Mouse (Mus musculus): ENCODE data around the gene Ak6. TPM values are rescaled to one million over a fixed set of nuclear protein-coding genes. Genes with fewer than 3 reads are reported as not detected.

The Ak6 gene
- total and polyA plus RNA-seq, 3 experiments: 179 to 476 (median 238) TPM

DNA sequence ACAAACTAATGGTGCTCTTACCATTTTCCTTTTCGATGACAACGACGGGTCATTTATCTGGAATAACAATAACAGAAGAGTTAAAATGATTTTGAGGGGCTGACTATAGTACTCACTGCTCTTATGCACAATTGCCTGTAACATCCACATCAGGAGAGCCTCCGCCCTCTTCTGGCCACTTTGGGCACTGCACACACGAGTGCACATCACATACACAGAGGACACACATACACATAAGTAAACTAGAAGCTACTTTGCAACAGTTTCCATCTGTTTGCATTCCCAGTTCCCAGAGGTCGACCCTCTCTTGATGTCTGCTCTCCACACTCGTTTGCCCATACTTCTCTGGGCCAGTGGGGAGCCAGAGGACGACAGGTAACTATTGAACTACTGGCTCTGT, 43.0 kb upstream of the Ak6 start:
- Histone ChIP-seq H3K79me2 (replicated peaks; ENCODE audit: control insufficient read depth, extremely low read depth, insufficient read depth, poor library complexity, severe bottlenecking) (no peaks in the 10 kb centered on the region), H3K27me3 (replicated peaks) (no peaks in the 10 kb centered on the region), H3K4me3 (replicated peaks in 1 of 3; ENCODE audit: low read depth in 2 of 3, low read length in 2 of 3, poor library complexity in 1 of 3) (no peak overlapping the region), H3K27ac (ENCODE audit: insufficient read depth, low read depth) (no peak overlapping the region), H3K4me1 (ENCODE audit: control insufficient read depth in 1 of 2, insufficient read depth in 2 of 2) (no peaks in the 10 kb centered on the region), H3K36me3 (replicated peaks in 1 of 2; ENCODE audit: control insufficient read depth in 1 of 2, insufficient read depth in 1 of 2, low read length in 1 of 2) (peaks cover 7 to 9% of the 10 kb centered on the region in 2 experiments), H3K4me2 (ENCODE audit: insufficient read depth, low read depth, poor library complexity, severe bottlenecking) (no peak overlapping the region), H3K9ac (ENCODE audit: insufficient read depth, low read depth) (no peak overlapping the region), H3K9me3 (replicated peaks; ENCODE audit: low read length) (peaks cover 5% of the 10 kb centered on the region)
- in situ Hi-C loops (cut with MboI; ENCODE audit: low pct_ligation_motif_present, low pct_unique_long_range_greater_than_20kb, low sequenced_read_pairs): no loop called here
- TF ChIP-seq EP300 (IDR thresholded peaks at IDR 0.05; ENCODE audit: low read length) (no peak), RAD21 (IDR thresholded peaks at IDR 0.05; ENCODE audit: low read depth, low read length) (no peak), MEF2A (IDR thresholded peaks at IDR 0.05; ENCODE audit: borderline replicate concordance, low read depth, low read length) (no peak), ELF1 (IDR thresholded peaks at IDR 0.05; ENCODE audit: low read depth, low read length) (no peak), CTCF (conservative IDR thresholded peaks at IDR 0.05 in 1 of 2, IDR thresholded peaks at IDR 0.05 in 1 of 2; ENCODE audit: low read depth in 2 of 2, low read length in 2 of 2) (peak in 1 of 2 experiments; percentile 9; a peak in 1 of 4 replicates), JUND (conservative IDR thresholded peaks at IDR 0.05; ENCODE audit: low read depth, low read length) (no peak)
- dilution Hi-C loops (cut with MboI; ENCODE audit: extremely low pct_ligation_motif_present, extremely low pct_unique_long_range_greater_than_20kb, low sequenced_read_pairs): no loop called here
- DNase-seq (ENCODE audit: extremely low read depth): peak; percentile 8

DNA sequence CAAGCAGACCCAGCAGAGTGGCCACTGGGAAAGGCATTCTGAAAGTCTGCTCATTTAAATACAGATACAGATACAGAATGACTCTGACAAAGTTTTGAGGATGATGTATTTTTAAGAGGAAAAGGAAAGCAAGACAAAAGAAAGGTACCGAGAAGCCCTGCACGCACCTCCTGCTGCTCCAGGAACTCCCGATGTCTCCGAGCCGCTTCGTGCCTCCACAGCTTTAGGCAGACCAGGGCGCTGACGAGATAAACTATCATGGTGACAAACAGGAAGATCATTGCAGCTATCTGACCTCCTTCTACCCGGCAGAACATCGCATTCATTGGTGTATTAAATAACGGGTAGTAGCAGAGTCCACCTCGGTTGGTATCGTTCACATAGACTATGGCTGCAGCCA, 39.5 kb upstream of the Ak6 start:
- in situ Hi-C loops (cut with MboI; ENCODE audit: low pct_ligation_motif_present, low pct_unique_long_range_greater_than_20kb, low sequenced_read_pairs) (no loop called here), dilution Hi-C loops (cut with MboI; ENCODE audit: extremely low pct_ligation_motif_present, extremely low pct_unique_long_range_greater_than_20kb, low sequenced_read_pairs) (no loop called here)
- Histone ChIP-seq H3K79me2 (replicated peaks; ENCODE audit: control insufficient read depth, extremely low read depth, insufficient read depth, poor library complexity, severe bottlenecking) (no peaks in the 10 kb centered on the region), H3K27me3 (replicated peaks) (no peaks in the 10 kb centered on the region), H3K4me1 (ENCODE audit: control insufficient read depth in 1 of 2, insufficient read depth in 2 of 2) (no peaks in the 10 kb centered on the region), H3K36me3 (replicated peaks in 1 of 2; ENCODE audit: control insufficient read depth in 1 of 2, insufficient read depth in 1 of 2, low read length in 1 of 2) (peaks cover 9 to 14% of the 10 kb centered on the region in 2 experiments), H3K9ac (ENCODE audit: insufficient read depth, low read depth) (no peak overlapping the region), H3K4me3 (replicated peaks in 1 of 3; ENCODE audit: low read depth in 2 of 3, low read length in 2 of 3, poor library complexity in 1 of 3) (no peak overlapping the region), H3K27ac (ENCODE audit: insufficient read depth, low read depth) (no peak overlapping the region), H3K4me2 (ENCODE audit: insufficient read depth, low read depth, poor library complexity, severe bottlenecking) (no peak overlapping the region), H3K9me3 (replicated peaks; ENCODE audit: low read length) (peaks cover 5% of the 10 kb centered on the region)
- TF ChIP-seq MEF2A (IDR thresholded peaks at IDR 0.05; ENCODE audit: borderline replicate concordance, low read depth, low read length): no peak
- TF ChIP-seq BHLHE40 (IDR thresholded peaks at IDR 0.05; ENCODE audit: low read depth, low read length): no peak
- no peak for TF ChIP-seq KAT2A (IDR thresholded peaks at IDR 0.05; ENCODE audit: insufficient replicate concordance, low read length)
- TF ChIP-seq MXI1 (IDR thresholded peaks at IDR 0.05; ENCODE audit: low read depth, low read length): no peak
- no peak for TF ChIP-seq POLR2AphosphoS2 (IDR thresholded peaks at IDR 0.05; ENCODE audit: low read depth, low read length)
- TF ChIP-seq ZMIZ1 (IDR thresholded peaks at IDR 0.05; ENCODE audit: low read depth, low read length): no peak
- no peak for TF ChIP-seq SIN3A (IDR thresholded peaks at IDR 0.05; ENCODE audit: low read length)
- no peak for TF ChIP-seq CHD2 (IDR thresholded peaks at IDR 0.05; ENCODE audit: low read length)
- no peak for TF ChIP-seq GABPA (IDR thresholded peaks at IDR 0.05; ENCODE audit: insufficient replicate concordance, low read depth, low read length)
- no peak for TF ChIP-seq SMC3 (IDR thresholded peaks at IDR 0.05; ENCODE audit: low read depth, low read length)
- TF ChIP-seq USF1 (IDR thresholded peaks at IDR 0.05; ENCODE audit: low read depth, low read length): no peak
- no peak for TF ChIP-seq MAFK (IDR thresholded peaks at IDR 0.05; ENCODE audit: insufficient replicate concordance, low read length)
- TF ChIP-seq NRF1 (IDR thresholded peaks at IDR 0.05; ENCODE audit: low read depth, low read length): no peak
- no peak for TF ChIP-seq ETS1 (conservative IDR thresholded peaks at IDR 0.05; ENCODE audit: low read depth, low read length)
- no peak for TF ChIP-seq MYC (IDR thresholded peaks at IDR 0.05; ENCODE audit: low read depth, low read length)
- TF ChIP-seq CTCF (conservative IDR thresholded peaks at IDR 0.05 in 1 of 2, IDR thresholded peaks at IDR 0.05 in 1 of 2; ENCODE audit: low read depth in 2 of 2, low read length in 2 of 2): no peak
- DNase-seq (ENCODE audit: extremely low read depth): no peak
